Mouse (Mus musculus) forebrain, embryonic 11.5 days (tissue): ENCODE measurements at regions not wholly inside any gene's neighbourhood (a gene's known extent, or its start where the extent isn't known, plus 50 kb on each side); places are given as distances from the start of the nearest gene placed in this dataset.

Experiments
- ATAC-seq: fragments of 200-750 bp; cut with Nextera tagmentation; replicated peaks from 2 replicates; pipeline ENCODE4 v1.8.0; 2017; ENCODE audit warnings: moderate TSS enrichment; ENCODE audit not compliant: low FRiP score
- DNase-seq: peaks from one replicate; pipeline ENCODE4 v3.0.0-alpha.2; 2017; ENCODE audit warnings: low spot score
- H3K27ac ChIP-seq: fragments of 300-500 bp; sonication (generic); 2 replicates; pipeline ENCODE4 v1.5.1; 2014; ENCODE audit warnings: low read depth, low read length
- H3K27me3 ChIP-seq: fragments of 300-500 bp; sonication (generic); 2 replicates; pipeline ENCODE4 v1.6.1; 2014; ENCODE audit warnings: mild to moderate bottlenecking, low read length, mixed read lengths; ENCODE audit not compliant: control insufficient read depth, insufficient read depth
- H3K36me3 ChIP-seq: fragments of 300-500 bp; sonication (generic); 2 replicates; pipeline ENCODE4 v1.6.1; 2014; ENCODE audit warnings: mild to moderate bottlenecking, low read length, moderate library complexity, mixed read lengths; ENCODE audit not compliant: control insufficient read depth, insufficient read depth
- H3K4me1 ChIP-seq: fragments of 300-500 bp; sonication (generic); replicated peaks from 2 replicates; pipeline ENCODE4 v1.6.1; 2014; ENCODE audit warnings: low read length, mixed read lengths; ENCODE audit not compliant: control insufficient read depth, insufficient read depth
- H3K4me2 ChIP-seq: fragments of 300-500 bp; sonication (generic); 2 replicates; pipeline ENCODE4 v1.6.1; 2014; ENCODE audit warnings: low read depth, mild to moderate bottlenecking, low read length, moderate library complexity, mixed read lengths; ENCODE audit not compliant: severe bottlenecking
- H3K4me3 ChIP-seq: fragments of 300-500 bp; sonication (generic); 2 replicates; pipeline ENCODE4 v1.5.1; 2014; ENCODE audit warnings: low read depth, low read length
- H3K9ac ChIP-seq: fragments of 300-500 bp; sonication (generic); 2 replicates; pipeline ENCODE4 v1.6.1; 2014; ENCODE audit warnings: low read length
- H3K9me3 ChIP-seq: fragments of 300-500 bp; sonication (generic); 2 replicates; pipeline ENCODE4 v1.6.1; 2016; ENCODE audit warnings: low read length, mixed read lengths; ENCODE audit not compliant: control insufficient read depth
- WGBS: fragments of 180-500 bp; shearing (Covaris S2); extraction: QIAGEN DNeasy Blood & Tissue Kit; methylation state at CpG from one replicate; pipeline ENCODE4 v1.1.7; 2014; 5-methylcytosine and 5-hydroxymethylcytosine counted together

DNA sequence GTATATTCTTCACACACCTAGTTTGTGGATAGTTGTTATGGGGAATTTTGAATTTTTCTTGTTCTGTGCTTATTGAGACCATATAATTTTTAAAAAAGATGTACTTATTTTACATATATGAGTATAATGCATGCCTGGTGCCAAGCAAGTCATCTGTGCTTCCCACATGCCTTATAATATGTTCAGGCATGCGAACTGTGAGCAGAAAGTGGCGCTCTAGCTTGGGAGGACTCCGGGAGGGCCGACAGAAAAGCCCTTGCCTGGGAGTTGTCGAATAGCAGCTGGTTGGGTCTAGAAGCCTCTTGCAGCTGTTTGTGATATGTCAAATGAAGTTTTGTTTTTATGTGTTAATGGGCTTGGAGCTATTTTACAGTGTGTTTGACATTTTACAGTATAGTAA lies 323.8 kb downstream of the Slc4a3 start:
- H3K27ac ChIP-seq = no peak overlapping the region
- H3K36me3 ChIP-seq = no peaks in the 10 kb centered on the region

DNA sequence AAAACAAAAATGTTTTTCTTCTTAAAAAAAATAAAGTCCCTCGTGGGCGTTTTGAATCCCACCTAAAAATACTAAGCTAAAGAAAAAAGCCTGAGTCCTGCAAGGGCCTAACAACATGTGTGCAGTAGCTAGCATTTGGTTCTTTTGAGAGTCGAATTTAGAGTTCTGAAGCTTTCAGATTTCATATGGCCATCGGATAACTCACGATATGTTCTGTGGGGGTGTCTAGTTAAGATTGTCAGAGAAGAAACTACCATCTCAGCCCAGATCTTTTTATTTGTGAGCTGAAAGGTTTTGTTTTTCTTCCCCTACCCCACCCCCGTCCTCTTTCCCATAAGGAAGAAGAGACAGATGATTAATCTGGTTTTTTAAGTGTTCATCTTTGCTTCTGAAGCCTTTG lies 327.8 kb downstream of the Slc4a3 start:
- Histone ChIP-seq H3K9me3 (no peaks in the 10 kb centered on the region), H3K4me1 (no peaks in the 10 kb centered on the region), H3K4me3 (no peak overlapping the region), H3K27me3 (no peaks in the 10 kb centered on the region), H3K36me3 (no peaks in the 10 kb centered on the region), H3K4me2 (no peak overlapping the region), H3K9ac (no peak overlapping the region), H3K27ac (no peak overlapping the region)
- WGBS = 89% methylated on average over 6 of the region's 6 CpGs
- ATAC-seq (no peak), DNase-seq (no peak)

More for the DNA sequence above, 323.8 kb downstream of the Slc4a3 start:
- ATAC-seq (no peak), DNase-seq (no peak)
- Histone ChIP-seq H3K4me2 (no peak overlapping the region), H3K27me3 (no peaks in the 10 kb centered on the region), H3K4me3 (no peak overlapping the region), H3K4me1 (no peaks in the 10 kb centered on the region), H3K9me3 (no peaks in the 10 kb centered on the region), H3K9ac (no peak overlapping the region)
- WGBS = 77% methylated on average over 5 of the region's 5 CpGs

DNA sequence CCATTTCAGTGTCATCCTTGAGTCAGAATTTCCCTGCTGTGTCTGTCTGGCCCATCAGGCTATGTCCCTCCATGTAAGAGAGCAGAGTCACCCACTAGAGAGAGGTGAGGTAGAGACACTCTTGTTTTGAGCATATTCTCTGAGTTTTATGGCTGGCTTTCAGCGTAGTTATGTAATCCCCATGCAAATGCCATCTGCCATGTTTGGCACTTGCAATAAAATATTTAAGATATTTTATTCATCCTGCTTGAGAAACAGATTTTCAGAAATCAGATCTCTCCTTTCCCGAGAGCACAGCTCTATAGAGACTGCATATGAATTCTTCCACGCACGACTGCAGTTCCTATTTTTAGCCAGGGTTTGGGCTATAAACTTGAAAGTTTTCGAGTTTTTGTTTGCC lies 331.1 kb downstream of the Slc4a3 start:
- Histone ChIP-seq H3K9ac (no peak overlapping the region), H3K36me3 (no peaks in the 10 kb centered on the region), H3K4me2 (no peak overlapping the region), H3K4me3 (no peak overlapping the region), H3K4me1 (no peaks in the 10 kb centered on the region), H3K27me3 (no peaks in the 10 kb centered on the region), H3K9me3 (no peaks in the 10 kb centered on the region), H3K27ac (no peak overlapping the region)
- no peak for ATAC-seq
- no peak for DNase-seq
- 88% methylated on average over 5 of the region's 5 CpGs for WGBS

DNA sequence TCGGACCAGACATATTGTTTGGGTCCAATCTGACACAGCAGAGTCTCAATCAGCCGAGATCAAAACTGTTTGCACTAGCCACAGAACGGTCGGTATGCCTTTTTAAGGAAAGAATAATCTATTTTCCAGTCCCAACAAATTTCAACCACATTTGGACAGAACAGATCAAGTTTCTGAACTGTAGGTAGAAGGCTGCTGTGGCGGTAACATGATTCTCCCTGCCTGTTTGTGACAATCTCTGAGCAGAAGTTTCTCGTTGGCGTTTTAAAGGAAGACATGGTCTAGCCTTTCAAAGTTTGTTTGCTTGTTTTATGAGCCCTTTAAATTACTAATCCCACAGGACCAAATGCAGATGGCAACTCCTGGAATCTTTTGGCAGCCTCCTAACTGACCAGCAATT lies 339.6 kb downstream of the Slc4a3 start:
- H3K4me3 ChIP-seq = no peak overlapping the region
- H3K27me3 ChIP-seq = no peaks in the 10 kb centered on the region
- WGBS = 67% methylated on average over 7 of the region's 7 CpGs
- H3K9ac ChIP-seq = no peak overlapping the region
- H3K9me3 ChIP-seq = no peaks in the 10 kb centered on the region
- DNase-seq (no peak), ATAC-seq (no peak)
- H3K36me3 ChIP-seq = no peaks in the 10 kb centered on the region
- H3K27ac ChIP-seq = no peak overlapping the region
- H3K4me2 ChIP-seq = no peak overlapping the region
- H3K4me1 ChIP-seq = peaks cover 7% of the 10 kb centered on the region

DNA sequence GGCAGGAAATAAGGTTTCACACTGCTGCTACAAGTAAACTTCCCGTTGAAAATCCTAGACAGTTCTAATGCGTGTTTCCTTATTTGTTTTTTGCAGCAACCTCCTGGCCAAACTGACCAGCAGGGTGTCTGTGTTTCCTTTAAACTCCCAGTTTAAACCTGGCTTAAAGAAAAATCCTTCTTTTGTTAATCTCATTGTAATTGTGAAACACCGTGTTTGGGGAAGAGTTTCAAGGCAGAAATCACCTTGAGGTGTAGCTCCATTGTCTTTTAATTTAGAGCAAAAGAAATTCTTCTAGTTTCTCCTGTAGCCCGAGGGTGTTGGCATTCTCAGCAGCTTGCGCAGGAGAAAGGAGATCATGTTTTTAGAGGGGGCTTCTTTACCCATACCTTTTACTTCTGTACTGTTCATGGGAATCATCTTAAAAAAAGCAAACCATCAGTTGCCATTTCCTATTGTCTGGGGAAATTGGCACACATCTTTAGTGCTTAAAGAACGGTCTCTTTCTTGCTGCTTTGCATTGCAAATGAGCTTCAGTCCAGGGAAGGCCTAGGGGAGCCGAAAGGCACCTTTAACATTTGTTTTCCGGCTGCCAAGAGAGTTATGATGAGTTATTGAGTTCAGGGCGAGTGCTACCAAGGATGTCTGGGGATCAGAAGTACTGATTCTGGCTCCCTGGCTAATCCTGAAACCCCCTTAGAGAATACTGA lies 342.6 kb downstream of the Slc4a3 start:
- no peak for ATAC-seq
- H3K9me3 ChIP-seq = no peaks in the 10 kb centered on the region
- no peak for DNase-seq
- H3K9ac ChIP-seq = no peak overlapping the region
- no peak overlapping the region for H3K27ac ChIP-seq
- WGBS = 7% methylated on average over 9 of the region's 9 CpGs
- no peak overlapping the region; the same call in 1 of the 2 replicates for H3K4me2 ChIP-seq
- H3K4me3 ChIP-seq = no peak overlapping the region
- H3K27me3 ChIP-seq = no peaks in the 10 kb centered on the region
- H3K36me3 ChIP-seq = no peaks in the 10 kb centered on the region
- peaks cover 7% of the 10 kb centered on the region for H3K4me1 ChIP-seq

DNA sequence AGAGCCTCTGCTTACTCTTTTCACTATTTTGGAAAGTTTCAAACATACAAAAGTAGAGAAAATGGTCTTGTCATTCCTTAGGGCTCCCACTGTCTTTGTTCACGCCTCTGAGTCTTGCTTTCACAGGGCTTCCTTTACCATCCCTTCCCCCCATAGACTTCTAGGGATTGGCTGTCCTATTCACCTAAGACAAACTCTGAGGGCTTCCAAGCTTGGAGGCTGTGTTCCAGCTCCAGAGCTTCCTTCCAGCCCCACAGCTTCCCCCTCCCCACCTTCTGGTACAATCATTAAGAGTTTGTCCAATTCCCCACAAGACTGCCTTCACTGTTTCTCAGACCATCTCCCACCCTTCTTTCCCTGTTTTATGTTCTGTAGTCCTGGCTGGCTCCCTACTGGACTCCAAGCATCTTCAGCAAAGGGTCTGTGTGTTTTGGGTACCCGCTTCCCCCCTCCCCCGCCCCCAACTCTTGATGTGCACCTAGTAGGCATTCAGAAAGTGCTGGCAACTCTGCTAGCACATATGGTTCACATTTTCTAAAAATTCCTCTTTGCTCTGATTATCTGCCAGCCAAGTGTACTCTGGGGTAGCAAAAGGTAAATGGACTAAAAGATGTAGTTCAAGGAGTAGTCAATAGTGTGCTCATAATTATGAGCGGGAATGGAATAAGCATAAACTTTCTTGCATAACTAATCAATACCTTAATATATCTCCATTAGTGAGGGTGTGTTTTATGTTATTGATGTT lies 344.0 kb downstream of the Slc4a3 start:
- ATAC-seq (0 out of 2 replicates have a peak, but pooled peaks have one; percentile 30), DNase-seq (no peak)
- Histone ChIP-seq H3K4me1 (peaks cover 7% of the 10 kb centered on the region), H3K27me3 (no peaks in the 10 kb centered on the region), H3K4me3 (no peak overlapping the region), H3K9me3 (no peaks in the 10 kb centered on the region), H3K27ac (no peak overlapping the region), H3K4me2 (no peak overlapping the region), H3K36me3 (no peaks in the 10 kb centered on the region), H3K9ac (no peak overlapping the region)
- WGBS = 67% methylated on average over 4 of the region's 4 CpGs

DNA sequence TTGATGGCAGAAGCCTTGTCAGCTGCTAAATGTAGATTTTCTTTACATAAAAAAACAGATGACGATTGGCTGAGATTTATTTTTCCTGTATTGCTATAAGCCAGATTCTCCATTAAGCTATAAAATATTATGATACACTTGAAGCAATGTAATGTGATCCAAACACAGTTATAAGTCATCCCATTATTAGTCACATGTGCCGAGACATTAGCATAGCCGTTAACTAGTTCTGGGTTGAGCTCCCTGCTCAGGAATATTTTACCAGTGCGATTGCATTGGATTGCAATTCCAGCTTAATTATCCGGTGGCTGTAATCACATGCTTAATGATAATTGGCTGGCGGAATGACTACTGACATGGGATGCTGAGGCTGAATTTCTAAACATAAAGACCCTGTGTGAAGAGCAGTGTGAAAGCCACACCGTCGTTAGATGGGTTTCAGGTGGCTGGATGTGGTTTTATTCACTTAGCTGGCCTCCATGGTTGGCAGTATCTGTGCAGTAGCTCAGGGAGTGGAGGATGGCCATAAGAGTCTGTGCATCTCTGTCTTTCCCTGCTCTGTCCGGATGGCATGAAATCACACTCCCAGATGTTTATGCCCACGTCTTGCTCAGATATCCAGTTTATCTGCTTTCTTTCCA lies 344.7 kb downstream of the Slc4a3 start:
- H3K4me3 ChIP-seq = no peak overlapping the region
- H3K27me3 ChIP-seq = no peaks in the 10 kb centered on the region
- peaks cover 7% of the 10 kb centered on the region for H3K4me1 ChIP-seq
- no peak overlapping the region for H3K9ac ChIP-seq
- no peaks in the 10 kb centered on the region for H3K36me3 ChIP-seq
- H3K9me3 ChIP-seq = no peaks in the 10 kb centered on the region
- 71% methylated on average over 10 of the region's 10 CpGs for WGBS
- H3K4me2 ChIP-seq = no peak overlapping the region
- H3K27ac ChIP-seq = no peak overlapping the region
- ATAC-seq = no peak
- no peak for DNase-seq

DNA sequence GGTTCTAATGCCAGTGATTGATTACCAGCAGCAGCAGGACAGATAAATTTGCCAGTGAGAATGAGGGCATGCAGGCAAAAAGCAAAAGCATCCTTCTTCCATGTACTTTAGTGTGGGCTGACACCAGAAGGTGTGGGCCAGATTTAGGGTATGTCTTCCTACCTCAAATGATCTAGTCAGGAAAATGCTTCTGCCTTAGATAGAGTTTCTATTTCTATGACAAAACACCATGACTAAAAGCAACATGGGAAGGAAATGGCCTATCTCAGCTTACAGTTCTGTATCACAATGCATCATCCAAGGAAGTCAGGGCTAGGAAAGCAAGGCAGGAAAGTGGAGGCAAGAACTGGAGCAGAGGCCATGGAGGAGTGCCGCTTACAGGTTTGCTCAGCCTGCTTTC lies 349.5 kb downstream of the Slc4a3 start:
- Histone ChIP-seq H3K4me2 (no peak overlapping the region), H3K9me3 (no peaks in the 10 kb centered on the region), H3K27me3 (no peaks in the 10 kb centered on the region), H3K4me3 (no peak overlapping the region), H3K4me1 (no peaks in the 10 kb centered on the region), H3K9ac (no peak overlapping the region), H3K27ac (no peak overlapping the region), H3K36me3 (no peaks in the 10 kb centered on the region)
- DNase-seq (no peak), ATAC-seq (no peak)
- 88% methylated on average over 1 of the region's 1 CpGs for WGBS
